20 mouse cellular contexts compared by ENCODE assay signal in the genomic region with DNA sequence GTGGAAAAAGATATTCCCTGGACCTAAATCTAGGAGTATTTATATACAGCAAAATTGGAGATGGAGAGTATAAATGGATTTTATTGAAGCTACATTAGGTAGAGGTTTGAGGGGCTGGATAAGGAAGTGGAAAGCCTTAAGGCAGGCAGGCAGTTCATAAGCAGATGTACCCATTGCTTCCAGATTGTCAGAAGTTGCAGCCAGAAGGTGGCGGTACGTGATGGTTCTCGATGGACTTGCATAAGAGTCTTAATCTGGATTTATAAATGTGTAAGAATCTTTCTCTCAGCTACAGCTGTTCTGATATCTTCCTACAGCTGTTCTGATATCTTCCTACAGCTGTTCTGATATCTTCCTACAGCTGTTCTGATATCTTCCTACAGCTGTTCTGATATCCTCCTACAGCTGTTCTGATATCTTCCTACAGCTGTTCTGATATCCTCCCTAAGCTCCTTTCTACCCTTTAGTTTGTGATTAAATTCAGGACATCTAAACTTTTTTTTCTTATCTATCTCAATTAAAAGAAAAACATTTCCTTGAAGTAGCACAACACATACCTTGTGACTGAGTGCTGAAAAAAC.
DNase-seq lines count a peak whose midpoint lies in the region; ATAC-seq and TF ChIP-seq lines count a peak whose summit lies in the region.
"Had no signal": no experiment of that assay in that cellular context is flagged by ENCODE, and none has a peak within 500 bp of the region (broad histone marks: within the 10 kb centered on the region; RNA-seq: fewer than 3 reads in every experiment).

No protein-coding gene starts in this region.

- DNase-seq in gastrocnemius, adult 2 months = no peak
- DNase-seq in gastrocnemius, postnatal 25 days = no peak
- DNase-seq in liver, adult 2 months (ENCODE audit: extremely low read depth, low read depth, low spot score) = no peak
- DNase-seq in liver = no peak
- no peak for DNase-seq in CH12.LX (ENCODE audit: extremely low read depth)
- DNase-seq in c-Kit-positive CD71-positive TER-119-positive erythroid progenitor cells, embryonic 14.5 days (ENCODE audit: low spot score) = peak; percentile 54
- no peak for DNase-seq in hindbrain, embryonic 14.5 days (ENCODE audit: low spot score)
- DNase-seq in forebrain, embryonic 10.5 days (ENCODE audit: extremely low spot score, low spot score) = no peak
- DNase-seq: adrenal gland, postnatal 10 days; cerebellum, adult 18-20 months; cerebellum, adult 9-11 months; cerebellum, postnatal 36 days; forebrain, postnatal 0 days; gastrocnemius, postnatal 36 days; heart, adult 18-20 months; heart, postnatal 14 days had no signal

- dilution Hi-C loops in CH12.LX (cut with MboI; ENCODE audit: extremely low pct_ligation_motif_present, extremely low pct_unique_long_range_greater_than_20kb, low sequenced_read_pairs) = no loop called here

- H3K27me3 ChIP-seq in liver, adult 2 months (ENCODE audit: control insufficient read depth, insufficient read depth, low read length) = no peaks in the 10 kb centered on the region
- H3K27me3 ChIP-seq in CH12.LX (replicated peaks) = no peaks in the 10 kb centered on the region
- no peaks in the 10 kb centered on the region for H3K27me3 ChIP-seq in hindbrain, embryonic 14.5 days (ENCODE audit: control insufficient read depth, insufficient read depth, low read length)
- no peaks in the 10 kb centered on the region for H3K27me3 ChIP-seq in forebrain, embryonic 10.5 days (ENCODE audit: poor library complexity, severe bottlenecking)
- H3K27me3 ChIP-seq: embryonic facial prominence, embryonic 13.5 days; forebrain, embryonic 13.5 days; heart, embryonic 15.5 days had no signal

- no peak for TF ChIP-seq CTCF in gastrocnemius, adult 2 months (IDR thresholded peaks at IDR 0.05)
- peak; percentile 48; the same call in 1 of the 2 replicates for TF ChIP-seq CTCF in liver, adult 2 months (IDR thresholded peaks at IDR 0.05; ENCODE audit: low read depth, low read length)
- TF ChIP-seq CTCF in CH12.LX (conservative IDR thresholded peaks at IDR 0.05 in 1 of 2, IDR thresholded peaks at IDR 0.05 in 1 of 2; ENCODE audit: low read depth in 2 of 2, low read length in 2 of 2) = peak in 1 of 2 experiments; percentile 26; a peak in 1 of 4 replicates

- ATAC-seq in hindbrain, embryonic 14.5 days (ENCODE audit: low FRiP score) = no peak
- ATAC-seq: forebrain, embryonic 13.5 days; forebrain, postnatal 0 days had no signal

- TF ChIP-seq RAD21 in CH12.LX (IDR thresholded peaks at IDR 0.05; ENCODE audit: low read depth, low read length) = no peak; the same call in none of the 2 replicates

- no peak for TF ChIP-seq POLR2A in liver, adult 2 months (IDR thresholded peaks at IDR 0.05; ENCODE audit: extremely low read depth, insufficient read depth, low read length)
- no peak for TF ChIP-seq POLR2A in CH12.LX (IDR thresholded peaks at IDR 0.05; ENCODE audit: low read depth, low read length)

- no peak for TF ChIP-seq EP300 in CH12.LX (IDR thresholded peaks at IDR 0.05; ENCODE audit: low read length)

- no peak overlapping the region for H3K9ac ChIP-seq in liver, adult 2 months (ENCODE audit: low read depth, low read length)
- H3K9ac ChIP-seq in CH12.LX (ENCODE audit: insufficient read depth, low read depth) = no peak overlapping the region
- no peak overlapping the region for H3K9ac ChIP-seq in hindbrain, embryonic 14.5 days
- H3K9ac ChIP-seq: embryonic facial prominence, embryonic 13.5 days; forebrain, embryonic 13.5 days; forebrain, postnatal 0 days; heart, embryonic 15.5 days had no signal

- H3K79me2 ChIP-seq in liver, adult 2 months (ENCODE audit: control insufficient read depth, insufficient read depth, low read length) = no peaks in the 10 kb centered on the region
- H3K79me2 ChIP-seq in CH12.LX (replicated peaks; ENCODE audit: control insufficient read depth, extremely low read depth, insufficient read depth, poor library complexity, severe bottlenecking) = no peaks in the 10 kb centered on the region

- intact Hi-C loops in gastrocnemius, adult 2 months (cut with DNase I) = no loop called here

- H3K4me3 ChIP-seq in gastrocnemius, adult 2 months = no peak overlapping the region
- no peak overlapping the region for H3K4me3 ChIP-seq in liver, adult 2 months (ENCODE audit: insufficient read depth, low read depth, low read length)
- no peak overlapping the region for H3K4me3 ChIP-seq in CH12.LX (replicated peaks in 1 of 3; ENCODE audit: low read depth in 2 of 3, low read length in 2 of 3, poor library complexity in 1 of 3)
- no peak overlapping the region for H3K4me3 ChIP-seq in hindbrain, embryonic 14.5 days (replicated peaks; ENCODE audit: low read length)
- no peak overlapping the region for H3K4me3 ChIP-seq in forebrain, embryonic 10.5 days
- H3K4me3 ChIP-seq: embryonic facial prominence, embryonic 13.5 days; forebrain, embryonic 13.5 days; heart, embryonic 15.5 days had no signal

- H3K9me3 ChIP-seq in CH12.LX (replicated peaks; ENCODE audit: low read length) = peaks cover 5% of the 10 kb centered on the region
- H3K9me3 ChIP-seq in hindbrain, embryonic 14.5 days (ENCODE audit: control insufficient read depth, low read length) = no peaks in the 10 kb centered on the region
- H3K9me3 ChIP-seq in forebrain, embryonic 10.5 days = no peaks in the 10 kb centered on the region
- H3K9me3 ChIP-seq: embryonic facial prominence, embryonic 13.5 days; forebrain, embryonic 13.5 days; heart, embryonic 15.5 days had no signal

- H3K4me2 ChIP-seq in CH12.LX (ENCODE audit: insufficient read depth, low read depth, poor library complexity, severe bottlenecking) = no peak overlapping the region
- H3K4me2 ChIP-seq in hindbrain, embryonic 14.5 days (replicated peaks) = no peak overlapping the region
- H3K4me2 ChIP-seq: embryonic facial prominence, embryonic 13.5 days; forebrain, embryonic 13.5 days; heart, embryonic 11.5 days; heart, embryonic 15.5 days had no signal

- H3K27ac ChIP-seq in gastrocnemius, adult 2 months = peak overlapping the region; percentile 13; the same call in 1 of the 2 replicates
- no peak overlapping the region for H3K27ac ChIP-seq in liver, adult 2 months (replicated peaks; ENCODE audit: insufficient read depth, low read depth, low read length)
- H3K27ac ChIP-seq in CH12.LX (ENCODE audit: insufficient read depth, low read depth) = no peak overlapping the region
- no peak overlapping the region for H3K27ac ChIP-seq in hindbrain, embryonic 14.5 days
- H3K27ac ChIP-seq in forebrain, embryonic 10.5 days = no peak overlapping the region
- H3K27ac ChIP-seq: embryonic facial prominence, embryonic 13.5 days; forebrain, embryonic 13.5 days; heart, embryonic 15.5 days had no signal

- in situ Hi-C loops in CH12.LX (cut with MboI; ENCODE audit: low pct_ligation_motif_present, low pct_unique_long_range_greater_than_20kb, low sequenced_read_pairs) = no loop called here

- peaks cover 6% of the 10 kb centered on the region for H3K4me1 ChIP-seq in liver, adult 2 months (ENCODE audit: control insufficient read depth, insufficient read depth, low read length)
- peaks cover 4 to 13% of the 10 kb centered on the region in 2 experiments; a peak in 3 of 4 replicates for H3K4me1 ChIP-seq in CH12.LX (ENCODE audit: control insufficient read depth in 1 of 2, insufficient read depth in 2 of 2)
- 0 out of 2 replicates have a peak, but pooled peaks cover 4% of the 10 kb centered on the region for H3K4me1 ChIP-seq in hindbrain, embryonic 14.5 days (replicated peaks; ENCODE audit: control insufficient read depth, insufficient read depth, low read length)
- peaks cover 11% of the 10 kb centered on the region for H3K4me1 ChIP-seq in forebrain, embryonic 10.5 days

- no peaks in the 10 kb centered on the region for H3K36me3 ChIP-seq in liver, adult 2 months (ENCODE audit: control insufficient read depth, insufficient read depth, low read length)
- no peaks in the 10 kb centered on the region for H3K36me3 ChIP-seq in CH12.LX (replicated peaks in 1 of 2; ENCODE audit: control insufficient read depth in 1 of 2, insufficient read depth in 1 of 2, low read length in 1 of 2)
- no peaks in the 10 kb centered on the region for H3K36me3 ChIP-seq in hindbrain, embryonic 14.5 days (replicated peaks; ENCODE audit: control insufficient read depth, insufficient read depth)
- no peaks in the 10 kb centered on the region for H3K36me3 ChIP-seq in forebrain, embryonic 10.5 days (replicated peaks)
- H3K36me3 ChIP-seq: embryonic facial prominence, embryonic 13.5 days; heart, embryonic 15.5 days had no signal

- 87% methylated on average over 3 of the region's 3 CpGs for WGBS in liver, adult 2 months
- 95% methylated on average over 3 of the region's 3 CpGs for WGBS in hindbrain, embryonic 14.5 days
- WGBS in forebrain, embryonic 10.5 days = 95% methylated on average over 3 of the region's 3 CpGs

TF ChIP-seq in CH12.LX, 34 proteins besides CTCF, POLR2A, EP300 and RAD21:
- TF ChIP-seq SMC3 (IDR thresholded peaks at IDR 0.05; ENCODE audit: low read depth, low read length) = peak; percentile 18; the same call in 1 of the 2 replicates
- no peak for TF ChIP-seq TCF12 (IDR thresholded peaks at IDR 0.05; ENCODE audit: low read depth, low read length)
- no peak for TF ChIP-seq GABPA (IDR thresholded peaks at IDR 0.05; ENCODE audit: insufficient replicate concordance, low read depth, low read length)
TF ChIP-seq in CH12.LX: peak in this region for 1.
